Mouse (Mus musculus) ES-E14 (cell line): Measurements from ENCODE around the gene Spats2l.

Experiments used
- CHD2 ChIP-seq: IDR thresholded peaks from 2 replicates; pipeline ENCODE4 v1.6.1; 2014; ENCODE audit warnings: mild to moderate bottlenecking, low read depth, low read length, inconsistent platforms
- HCFC1 ChIP-seq: IDR thresholded peaks from 2 replicates; pipeline ENCODE4 v1.6.1; 2012; ENCODE audit warnings: low read length, inconsistent platforms, borderline replicate concordance; ENCODE audit not compliant: insufficient read depth
- MAFK ChIP-seq: IDR thresholded peaks from 2 replicates; pipeline ENCODE4 v1.6.1; 2014; ENCODE audit warnings: mild to moderate bottlenecking, low read depth, low read length, inconsistent platforms; ENCODE audit not compliant: insufficient read depth
- ZC3H11A ChIP-seq: IDR thresholded peaks from 2 replicates; pipeline ENCODE4 v1.6.1; 2012; ENCODE audit warnings: low read depth, mild to moderate bottlenecking, inconsistent platforms, low read length, borderline replicate concordance
- ZNF384 ChIP-seq: IDR thresholded peaks from 2 replicates; pipeline ENCODE4 v1.6.1; 2012; ENCODE audit warnings: low read depth, low read length, inconsistent platforms

DNA sequence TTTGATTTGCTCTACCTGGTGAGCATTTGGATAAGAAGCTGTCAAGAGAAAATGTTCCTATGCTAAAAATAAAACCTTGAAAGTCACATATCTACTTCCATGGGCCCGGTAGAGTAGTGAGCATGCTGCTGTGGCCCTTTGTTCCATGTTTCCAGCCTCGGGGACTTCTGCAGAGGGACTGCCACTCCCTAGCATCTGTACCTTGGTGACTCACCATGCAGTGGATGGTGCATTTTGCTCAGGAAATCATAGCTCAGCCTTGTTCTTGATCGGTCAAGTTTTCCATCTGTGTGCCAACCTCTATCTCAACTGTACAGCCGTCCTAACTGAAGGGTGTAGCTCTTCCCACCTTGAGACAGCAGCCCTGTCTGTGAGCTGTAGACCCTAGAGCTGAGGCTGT lies 10.3 kb downstream of the Spats2l start:
- TF ChIP-seq CHD2 (no peak), MAFK (no peak), ZC3H11A (no peak), ZNF384 (no peak), HCFC1 (no peak)
